Mouse (Mus musculus) liver, embryonic 13.5 days (tissue): ENCODE data around the gene 5730522E02Rik. TPM values are rescaled to one million over a fixed set of nuclear protein-coding genes. Genes with fewer than 3 reads are reported as not detected.

Source experiments
- ATAC-seq: fragments of 200-750 bp; cut with Nextera tagmentation; 2 replicates; pipeline ENCODE4 v1.8.0; 2017; ENCODE audit warnings: low read depth, mild to moderate bottlenecking, moderate number of reproducible peaks, moderate library complexity
- DNase-seq: peaks from one replicate; pipeline ENCODE4 v3.0.0; 2022
- H3K27ac ChIP-seq: fragments of 300-500 bp; sonication (generic); 2 replicates; pipeline ENCODE4 v1.5.1; 2015; ENCODE audit warnings: moderate library complexity, mild to moderate bottlenecking, inconsistent platforms
- H3K27me3 ChIP-seq: fragments of 300-500 bp; sonication (generic); 2 replicates; pipeline ENCODE4 v1.6.1; 2015; ENCODE audit warnings: mild to moderate bottlenecking, inconsistent platforms
- H3K36me3 ChIP-seq: fragments of 300-500 bp; sonication (generic); 2 replicates; pipeline ENCODE4 v1.6.1; 2015; ENCODE audit warnings: mild to moderate bottlenecking, inconsistent platforms
- H3K4me1 ChIP-seq: fragments of 300-500 bp; sonication (generic); replicated peaks from 2 replicates; pipeline ENCODE4 v1.6.1; 2015; ENCODE audit warnings: inconsistent platforms
- H3K4me2 ChIP-seq: fragments of 300-500 bp; sonication (generic); 2 replicates; pipeline ENCODE4 v1.6.1; 2015; ENCODE audit warnings: inconsistent platforms, mild to moderate bottlenecking, moderate library complexity
- H3K4me3 ChIP-seq: fragments of 300-500 bp; sonication (generic); replicated peaks from 2 replicates; pipeline ENCODE4 v1.5.1; 2015; ENCODE audit warnings: mild to moderate bottlenecking, inconsistent platforms
- H3K9ac ChIP-seq: fragments of 300-500 bp; sonication (generic); 2 replicates; pipeline ENCODE4 v1.6.1; 2015; ENCODE audit warnings: mild to moderate bottlenecking, inconsistent platforms
- H3K9me3 ChIP-seq: fragments of 300-500 bp; sonication (generic); replicated peaks from 2 replicates; pipeline ENCODE4 v1.6.1; 2016; ENCODE audit warnings: inconsistent platforms
- WGBS: fragments of 180-500 bp; shearing (Covaris S2); methylation state at CpG from one replicate; pipeline ENCODE4 v1.1.7; 2015; ENCODE audit not compliant: insufficient replicate concordance; 5-methylcytosine and 5-hydroxymethylcytosine counted together
- polyA plus RNA-seq: library from polyadenylated mRNA; unstranded; fragments of >200 nt; fragmentation: Nextera tagmentation; extraction: Ambion mirVana; gene quantifications from 2 replicates; pipeline ENCODE4 v1.2.1, GENCODE M21; 2015

The 5730522E02Rik gene
- polyA plus RNA-seq, 1 experiment from 2014 or later, result 0.18 TPM

- Histone ChIP-seq H3K9me3 (no peaks in the 10 kb centered on the region), H3K4me1 (no peaks in the 10 kb centered on the region), H3K4me3 (no peak overlapping the region), H3K27ac (no peak overlapping the region), H3K36me3 (no peaks in the 10 kb centered on the region), H3K9ac (no peak overlapping the region), H3K27me3 (no peaks in the 10 kb centered on the region), H3K4me2 (no peak overlapping the region)
- no peak for ATAC-seq
- no peak for DNase-seq
- 37% methylated on average over 2 of the region's 2 CpGs for WGBS
Observed at GRCm38 (mm10) chr11:25994128-25994527, 216.4 kb downstream of the 5730522E02Rik start.

DNA sequence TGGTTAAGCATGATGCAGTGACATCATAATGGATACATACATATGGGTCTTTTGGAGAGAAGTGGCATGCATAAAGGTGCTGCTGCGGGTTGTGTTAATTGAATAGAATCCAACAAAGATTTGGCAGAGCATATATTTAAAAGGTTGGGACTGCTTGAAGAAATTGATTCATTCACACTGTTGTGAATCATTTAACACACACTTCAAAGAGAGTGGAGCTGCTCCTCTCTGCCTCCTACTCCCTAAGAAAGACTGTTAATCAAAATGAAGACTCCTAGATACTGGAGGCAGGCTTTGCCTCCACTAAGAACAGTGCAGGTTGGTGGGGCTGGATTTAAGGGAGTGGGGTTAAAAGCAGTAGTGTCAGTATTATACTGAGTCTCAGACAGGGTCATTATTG is 218.3 kb downstream of the 5730522E02Rik start:
- DNase-seq, result no peak
- Histone ChIP-seq H3K4me2 (no peak overlapping the region), H3K27me3 (no peaks in the 10 kb centered on the region), H3K9me3 (no peaks in the 10 kb centered on the region), H3K4me3 (no peak overlapping the region), H3K9ac (no peak overlapping the region), H3K27ac (no peak overlapping the region), H3K4me1 (no peaks in the 10 kb centered on the region), H3K36me3 (no peaks in the 10 kb centered on the region)
- ATAC-seq, result no peak
- WGBS, result 67% methylated on average over 1 of the region's 1 CpGs

DNA sequence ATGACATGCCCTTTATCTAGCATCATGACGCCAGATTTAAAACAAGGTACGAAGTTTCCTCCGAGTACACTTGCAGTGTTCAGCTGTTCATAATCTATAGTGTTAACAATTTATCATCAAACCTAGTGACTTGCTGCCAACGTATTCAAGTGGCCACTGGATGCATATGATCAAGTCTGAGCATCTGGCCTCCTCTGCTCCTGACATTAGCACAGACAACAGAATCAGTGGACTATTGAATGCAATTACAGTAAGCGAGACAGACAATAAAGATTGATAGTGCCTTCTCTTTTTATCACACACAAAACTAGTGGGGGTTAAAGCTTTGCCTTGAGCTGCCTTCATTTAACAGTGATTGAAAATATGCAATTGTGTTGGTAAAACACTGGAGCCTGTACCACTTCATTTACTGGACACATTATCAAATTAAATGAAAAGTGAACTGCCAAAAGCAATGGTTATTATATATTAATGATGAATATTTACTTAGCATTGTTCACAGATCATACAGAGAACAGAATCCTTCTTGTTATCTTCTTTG is 231.8 kb downstream of the 5730522E02Rik start:
- no peak for ATAC-seq
- WGBS, result 60% methylated on average over 5 of the region's 5 CpGs

GRCm38 (mm10) chr11:25941504-25941903 is 269.1 kb downstream of the 5730522E02Rik start:
- WGBS, result 67% methylated on average over 5 of the region's 5 CpGs
- Histone ChIP-seq H3K9ac (no peak overlapping the region), H3K4me1 (no peaks in the 10 kb centered on the region), H3K27me3 (no peaks in the 10 kb centered on the region), H3K27ac (no peak overlapping the region), H3K9me3 (no peaks in the 10 kb centered on the region), H3K36me3 (no peaks in the 10 kb centered on the region), H3K4me2 (no peak overlapping the region), H3K4me3 (no peak overlapping the region)
- DNase-seq (no peak), ATAC-seq (no peak)

More for the DNA sequence above, 231.8 kb downstream of the 5730522E02Rik start:
- Histone ChIP-seq H3K4me2 (no peak overlapping the region), H3K27ac (no peak overlapping the region), H3K9ac (no peak overlapping the region), H3K4me1 (no peaks in the 10 kb centered on the region), H3K27me3 (no peaks in the 10 kb centered on the region), H3K36me3 (no peaks in the 10 kb centered on the region), H3K4me3 (no peak overlapping the region), H3K9me3 (no peaks in the 10 kb centered on the region)
- no peak for DNase-seq

GRCm38 (mm10) chr11:25940716-25941294 is 269.8 kb downstream of the 5730522E02Rik start:
- Histone ChIP-seq H3K27me3 (no peaks in the 10 kb centered on the region), H3K4me3 (no peak overlapping the region), H3K4me2 (no peak overlapping the region), H3K9ac (no peak overlapping the region), H3K27ac (no peak overlapping the region), H3K36me3 (no peaks in the 10 kb centered on the region), H3K4me1 (no peaks in the 10 kb centered on the region), H3K9me3 (no peaks in the 10 kb centered on the region)
- ATAC-seq (no peak), DNase-seq (no peak)
- 56% methylated on average over 4 of the region's 4 CpGs for WGBS

DNA sequence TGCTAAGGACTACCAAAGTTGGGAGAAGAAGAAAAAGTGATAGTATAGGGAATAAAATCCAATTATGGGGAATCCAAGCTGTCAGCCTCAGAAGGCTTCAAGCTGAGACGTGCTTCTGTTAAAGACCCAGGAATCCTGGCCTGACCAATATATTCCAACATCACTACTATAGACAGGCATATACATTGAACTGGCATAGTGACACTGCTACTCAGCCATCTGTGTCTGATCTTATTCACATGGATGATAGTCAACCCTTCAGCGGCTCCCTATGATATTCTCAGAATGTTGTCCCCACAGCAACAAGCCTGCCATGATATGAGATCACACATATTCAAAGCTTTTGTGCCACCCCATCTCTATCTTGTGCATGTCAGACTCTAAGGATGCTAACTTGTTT is 284.3 kb downstream of the 5730522E02Rik start:
- Histone ChIP-seq H3K9me3 (no peaks in the 10 kb centered on the region), H3K4me1 (no peaks in the 10 kb centered on the region), H3K36me3 (no peaks in the 10 kb centered on the region), H3K27ac (no peak overlapping the region), H3K9ac (no peak overlapping the region), H3K4me3 (no peak overlapping the region), H3K4me2 (no peak overlapping the region), H3K27me3 (no peaks in the 10 kb centered on the region)
- WGBS, result 62% methylated on average over 2 of the region's 2 CpGs
- DNase-seq, result no peak
- ATAC-seq, result no peak

- H3K36me3 ChIP-seq, result no peaks in the 10 kb centered on the region
- WGBS, result 49% methylated on average over 2 of the region's 2 CpGs
- H3K4me3 ChIP-seq, result no peak overlapping the region
- DNase-seq (no peak), ATAC-seq (no peak)
- H3K4me2 ChIP-seq, result no peak overlapping the region
- no peaks in the 10 kb centered on the region for H3K4me1 ChIP-seq
- no peak overlapping the region for H3K27ac ChIP-seq
- H3K9me3 ChIP-seq, result no peaks in the 10 kb centered on the region
- no peak overlapping the region for H3K9ac ChIP-seq
- H3K27me3 ChIP-seq, result no peaks in the 10 kb centered on the region
Observed at GRCm38 (mm10) chr11:25902321-25902720, 308.2 kb downstream of the 5730522E02Rik start.

- no peak for DNase-seq
- no peak overlapping the region for H3K9ac ChIP-seq
- 50% methylated on average over 2 of the region's 2 CpGs for WGBS
- no peak overlapping the region for H3K27ac ChIP-seq
- no peaks in the 10 kb centered on the region for H3K36me3 ChIP-seq
- no peaks in the 10 kb centered on the region for H3K9me3 ChIP-seq
- H3K4me1 ChIP-seq, result no peaks in the 10 kb centered on the region
- H3K27me3 ChIP-seq, result no peaks in the 10 kb centered on the region
- H3K4me3 ChIP-seq, result no peak overlapping the region
- no peak overlapping the region for H3K4me2 ChIP-seq
- ATAC-seq, result no peak
Observed at GRCm38 (mm10) chr11:25901666-25902065, 308.9 kb downstream of the 5730522E02Rik start.

GRCm38 (mm10) chr11:25893906-25894305 is 316.7 kb downstream of the 5730522E02Rik start:
- no peak overlapping the region for H3K27ac ChIP-seq
- H3K27me3 ChIP-seq, result no peaks in the 10 kb centered on the region
- no peaks in the 10 kb centered on the region for H3K9me3 ChIP-seq
- no peak overlapping the region for H3K4me3 ChIP-seq
- no peaks in the 10 kb centered on the region for H3K4me1 ChIP-seq
- no peak overlapping the region for H3K4me2 ChIP-seq
- no peak for ATAC-seq
- DNase-seq, result no peak
- no peak overlapping the region for H3K9ac ChIP-seq
- H3K36me3 ChIP-seq, result no peaks in the 10 kb centered on the region
- WGBS, result 57% methylated on average over 3 of the region's 3 CpGs

GRCm38 (mm10) chr11:25872983-25873382 is 337.6 kb downstream of the 5730522E02Rik start:
- DNase-seq, result no peak
- Histone ChIP-seq H3K27me3 (no peaks in the 10 kb centered on the region), H3K4me3 (no peak overlapping the region), H3K4me2 (no peak overlapping the region), H3K27ac (no peak overlapping the region), H3K9ac (no peak overlapping the region), H3K4me1 (no peaks in the 10 kb centered on the region), H3K36me3 (no peaks in the 10 kb centered on the region), H3K9me3 (no peaks in the 10 kb centered on the region)
- no peak for ATAC-seq

GRCm38 (mm10) chr11:25872317-25872716 is 338.2 kb downstream of the 5730522E02Rik start:
- Histone ChIP-seq H3K27ac (no peak overlapping the region), H3K9ac (no peak overlapping the region), H3K27me3 (no peaks in the 10 kb centered on the region), H3K9me3 (no peaks in the 10 kb centered on the region), H3K36me3 (no peaks in the 10 kb centered on the region), H3K4me2 (no peak overlapping the region), H3K4me1 (no peaks in the 10 kb centered on the region), H3K4me3 (no peak overlapping the region)
- DNase-seq (no peak), ATAC-seq (no peak)
- WGBS, result 30% methylated on average over 4 of the region's 4 CpGs

- ATAC-seq (no peak), DNase-seq (no peak)
- no peaks in the 10 kb centered on the region for H3K36me3 ChIP-seq
- H3K4me2 ChIP-seq, result no peak overlapping the region
- no peaks in the 10 kb centered on the region for H3K27me3 ChIP-seq
- no peaks in the 10 kb centered on the region for H3K4me1 ChIP-seq
- no peak overlapping the region for H3K9ac ChIP-seq
- no peak overlapping the region for H3K27ac ChIP-seq
- H3K4me3 ChIP-seq, result no peak overlapping the region
- H3K9me3 ChIP-seq, result no peaks in the 10 kb centered on the region
- WGBS, result 52% methylated on average over 2 of the region's 2 CpGs
Observed at GRCm38 (mm10) chr11:25866292-25866691, 344.3 kb downstream of the 5730522E02Rik start.
